Mouse (Mus musculus): ENCODE data around the gene Inca1. TPM values are rescaled to one million over a fixed set of nuclear protein-coding genes. Genes with fewer than 3 reads are reported as not detected.

Gene Inca1
- total and polyA plus RNA-seq, 3 experiments, result 1.7 to 3.8 (median 3.4) TPM

DNA sequence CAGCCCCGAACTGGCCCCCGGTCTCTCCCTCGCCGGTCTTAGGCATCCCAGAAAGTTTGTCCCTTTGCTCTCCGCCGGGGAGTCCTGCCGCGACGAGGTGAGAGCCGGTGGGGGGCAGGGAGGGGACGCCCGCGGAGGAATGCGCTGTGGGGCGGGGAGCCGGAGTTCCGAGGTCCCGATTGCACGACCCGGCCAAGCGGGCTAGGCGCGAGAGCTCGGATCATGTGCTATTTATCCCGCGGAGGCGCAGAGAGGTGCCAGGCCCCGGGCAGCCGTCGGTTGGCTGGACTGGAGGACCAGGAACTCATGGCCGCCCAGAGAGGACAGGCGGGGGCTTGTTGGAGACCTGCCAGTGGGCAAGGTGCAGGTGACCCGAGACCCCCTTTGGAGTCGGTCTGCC is 658 bp upstream of the Inca1 start:
- peak overlapping the region; percentile 68 for H3K4me2 ChIP-seq (ENCODE audit: insufficient read depth, low read depth, poor library complexity, severe bottlenecking)
- peaks cover 22 to 35% of the 10 kb centered on the region in 2 experiments for H3K36me3 ChIP-seq (replicated peaks in 1 of 2; ENCODE audit: control insufficient read depth in 1 of 2, insufficient read depth in 1 of 2, low read length in 1 of 2)
- TF ChIP-seq USF2 (conservative IDR thresholded peaks at IDR 0.05; ENCODE audit: low read depth, low read length) (no peak), MAZ (IDR thresholded peaks at IDR 0.05; ENCODE audit: low read depth, low read length) (no peak), UBTF (IDR thresholded peaks at IDR 0.05; ENCODE audit: low read depth, low read length) (peak; percentile 67), MEF2A (IDR thresholded peaks at IDR 0.05; ENCODE audit: borderline replicate concordance, low read depth, low read length) (0 out of 2 replicates have a peak, but pooled peaks have one; percentile 3), MYC (IDR thresholded peaks at IDR 0.05; ENCODE audit: low read depth, low read length) (no peak), SMC3 (IDR thresholded peaks at IDR 0.05; ENCODE audit: low read depth, low read length) (no peak), JUND (conservative IDR thresholded peaks at IDR 0.05; ENCODE audit: low read depth, low read length) (no peak), NRF1 (IDR thresholded peaks at IDR 0.05; ENCODE audit: low read depth, low read length) (no peak), ZNF384 (IDR thresholded peaks at IDR 0.05; ENCODE audit: low read depth, low read length) (no peak), ETS1 (conservative IDR thresholded peaks at IDR 0.05; ENCODE audit: low read depth, low read length) (no peak), MAX (IDR thresholded peaks at IDR 0.05; ENCODE audit: low read length) (no peak), TBP (conservative IDR thresholded peaks at IDR 0.05; ENCODE audit: low read depth, low read length) (no peak), POLR2AphosphoS2 (IDR thresholded peaks at IDR 0.05; ENCODE audit: low read depth, low read length) (no peak), CTCF (conservative IDR thresholded peaks at IDR 0.05 in 1 of 2, IDR thresholded peaks at IDR 0.05 in 1 of 2; ENCODE audit: low read depth in 2 of 2, low read length in 2 of 2) (no peak), ZKSCAN1 (IDR thresholded peaks at IDR 0.05; ENCODE audit: borderline replicate concordance, low read depth, low read length) (no peak), SIN3A (IDR thresholded peaks at IDR 0.05; ENCODE audit: low read length) (peak; percentile 33; the same call in 1 of the 2 replicates), TCF12 (IDR thresholded peaks at IDR 0.05; ENCODE audit: low read depth, low read length) (no peak), MXI1 (IDR thresholded peaks at IDR 0.05; ENCODE audit: low read depth, low read length) (no peak), BHLHE40 (IDR thresholded peaks at IDR 0.05; ENCODE audit: low read depth, low read length) (no peak), ZC3H11A (IDR thresholded peaks at IDR 0.05; ENCODE audit: low read depth, low read length) (no peak), USF1 (IDR thresholded peaks at IDR 0.05; ENCODE audit: low read depth, low read length) (no peak), JUN (IDR thresholded peaks at IDR 0.05; ENCODE audit: insufficient read depth, low read depth, low read length) (no peak), CHD2 (IDR thresholded peaks at IDR 0.05; ENCODE audit: low read length) (peak; percentile 57; the same call in 1 of the 2 replicates)
- H3K4me3 ChIP-seq (replicated peaks in 1 of 3; ENCODE audit: low read depth in 2 of 3, low read length in 2 of 3, poor library complexity in 1 of 3), result peak overlapping the region; percentile 61 to 80 (median 71)
- no peak overlapping the region for H3K27ac ChIP-seq (ENCODE audit: insufficient read depth, low read depth)
- peaks cover 3% of the 10 kb centered on the region for H3K27me3 ChIP-seq (replicated peaks)
- peaks cover 9 to 24% of the 10 kb centered on the region in 2 experiments for H3K4me1 ChIP-seq (ENCODE audit: control insufficient read depth in 1 of 2, insufficient read depth in 2 of 2)
- H3K79me2 ChIP-seq (replicated peaks; ENCODE audit: control insufficient read depth, extremely low read depth, insufficient read depth, poor library complexity, severe bottlenecking), result 0 out of 2 replicates have a peak, but pooled peaks cover 5% of the 10 kb centered on the region
- dilution Hi-C loops (cut with MboI; ENCODE audit: extremely low pct_ligation_motif_present, extremely low pct_unique_long_range_greater_than_20kb, low sequenced_read_pairs) (no loop called here), in situ Hi-C loops (cut with MboI; ENCODE audit: low pct_ligation_motif_present, low pct_unique_long_range_greater_than_20kb, low sequenced_read_pairs) (no loop called here)
- peak overlapping the region; percentile 93 for H3K9ac ChIP-seq (ENCODE audit: insufficient read depth, low read depth)
- H3K9me3 ChIP-seq (replicated peaks; ENCODE audit: low read length), result no peaks in the 10 kb centered on the region
- DNase-seq (ENCODE audit: extremely low read depth), result peak; percentile 33
